Mouse (Mus musculus): ENCODE data around the gene Atp9a.

GRCm38 (mm10) chr2:168608125-168608564 is 134.1 kb downstream of the Atp9a start:
- TF ChIP-seq EP300 (IDR thresholded peaks at IDR 0.05; ENCODE audit: insufficient read depth, low read depth, low read length) (peak; percentile 60; the same call in 1 of the 2 replicates), CTCF (IDR thresholded peaks at IDR 0.05) (no peak)
